Mouse (Mus musculus): ENCODE data around the gene Olfr944. TPM values are rescaled to one million over a fixed set of nuclear protein-coding genes. Genes with fewer than 3 reads are reported as not detected.

Olfr944 gene
- total RNA-seq (2017) = not detected in 2 replicates

DNA sequence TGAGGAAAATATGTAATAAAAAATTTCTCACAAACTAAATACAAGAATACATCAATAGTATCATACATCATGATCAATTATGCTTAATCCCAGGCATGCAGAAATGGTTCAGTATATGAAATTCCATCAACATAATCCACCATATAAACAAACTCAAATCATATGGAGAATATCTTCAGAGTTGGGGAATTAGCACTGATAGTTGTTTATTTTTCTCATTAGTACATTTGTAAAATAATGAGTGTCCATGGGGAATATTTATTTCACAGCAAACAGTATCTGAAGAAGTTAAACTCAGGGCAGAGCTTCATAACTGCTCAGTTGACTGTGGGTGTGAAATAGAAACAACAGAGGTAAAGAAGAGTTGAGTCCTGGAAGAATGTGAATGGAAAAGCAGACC, at the start of gene Olfr944:
TSS of gene Olfr944 (plus strand) at position 301 of the 400 bp plus-strand sequence.
- no peak for ATAC-seq (ENCODE audit: extremely low read depth, insufficient number of reproducible peaks, low FRiP score, poor library complexity, severe bottlenecking)

DNA sequence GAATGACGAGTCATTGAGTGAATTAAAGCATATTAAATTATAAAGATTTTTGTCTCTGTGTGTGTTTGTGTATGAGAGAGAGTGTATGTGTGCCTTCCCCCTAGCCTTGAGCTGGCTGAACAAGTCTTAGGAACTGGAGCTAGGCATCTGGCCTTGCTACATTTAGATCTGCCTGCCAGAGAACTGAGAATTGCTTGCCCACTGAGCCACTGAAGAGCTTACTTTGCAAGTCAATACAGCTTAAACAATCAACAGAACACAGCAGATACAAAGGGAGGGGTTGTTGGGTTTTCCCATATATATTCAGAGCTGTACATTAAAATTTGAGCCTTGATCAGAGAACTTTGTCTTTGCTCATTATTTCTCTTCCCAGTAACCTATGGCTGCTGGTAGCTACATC, 49.3 kb upstream of the Olfr944 start:
- no peak for ATAC-seq (ENCODE audit: extremely low read depth, insufficient number of reproducible peaks, low FRiP score, poor library complexity, severe bottlenecking)

GRCm38 (mm10) chr9:39166004-39166403, 35.7 kb upstream of the Olfr944 start, which contains the start of gene Olfr943:
Gene Olfr943, plus strand, starts transcription at chr9:39166304.
- ATAC-seq (ENCODE audit: extremely low read depth, insufficient number of reproducible peaks, low FRiP score, poor library complexity, severe bottlenecking) = no peak

DNA sequence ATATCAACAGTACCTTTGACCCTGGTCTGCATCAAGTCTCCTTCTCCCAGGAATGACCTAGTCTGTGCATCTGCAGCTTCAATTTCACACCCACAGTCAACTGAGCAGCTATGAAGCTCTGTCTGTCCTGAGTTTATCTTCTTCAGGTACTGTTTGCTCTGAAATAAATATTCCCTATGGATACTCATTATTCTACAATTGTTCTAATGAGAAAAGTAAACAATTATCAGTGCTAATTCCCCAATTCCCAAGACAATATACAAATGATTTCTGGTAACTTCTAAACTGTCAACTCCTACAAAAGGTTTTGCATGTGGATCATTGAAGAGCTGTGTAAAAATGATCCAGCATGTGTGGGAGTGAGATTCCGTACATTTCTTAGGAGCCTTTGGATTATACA, 48.2 kb downstream of the Olfr944 start, which contains the start of gene Olfr1537:
TSS of gene Olfr1537 (minus strand) at position 101 of the 400 bp plus-strand sequence.
- no peak for ATAC-seq (ENCODE audit: extremely low read depth, insufficient number of reproducible peaks, low FRiP score, poor library complexity, severe bottlenecking)

Other genes starting within 250 kb of the Olfr944 start
- gene Olfr933, start 229.6 kb upstream of the Olfr944 start, total RNA-seq (2017) = not detected in 2 replicates
- not detected in 2 replicates for gene Olfr934, start 213.6 kb upstream of the Olfr944 start, total RNA-seq (2017)
- gene Olfr935, start 202.2 kb upstream of the Olfr944 start, total RNA-seq (2017) = not detected in 2 replicates
- gene Olfr146, start 178.5 kb upstream of the Olfr944 start, total RNA-seq (2017) = 0.35 TPM in 1 of 2 replicates, not detected in the other
- gene Olfr937, start 137.0 kb upstream of the Olfr944 start, total RNA-seq (2017) = not detected in 2 replicates
- not detected in 2 replicates for gene Olfr938, start 123.0 kb upstream of the Olfr944 start, total RNA-seq (2017)
- gene Olfr27, start 73.8 kb upstream of the Olfr944 start, total RNA-seq (2017) = 0.74 TPM in 1 of 2 replicates, not detected in the other
- gene Olfr943, start 35.6 kb upstream of the Olfr944 start, total RNA-seq (2017) = 0.12 TPM in 1 of 2 replicates, not detected in the other
- not detected in 2 replicates for gene Olfr1537, start 48.1 kb downstream of the Olfr944 start, total RNA-seq (2017)
- 0.23 TPM in 1 of 2 replicates, not detected in the other for gene Olfr945, start 74.9 kb downstream of the Olfr944 start, total RNA-seq (2017)
- gene Olfr948, start 124.1 kb downstream of the Olfr944 start, total RNA-seq (2017) = not detected in 2 replicates
- not detected in 2 replicates for gene Olfr951, start 185.5 kb downstream of the Olfr944 start, total RNA-seq (2017)
- gene Olfr952, start 225.2 kb downstream of the Olfr944 start, total RNA-seq (2017) = not detected in 2 replicates

Data from neutrophil, adult 5-6 weeks (primary cell).